Mouse (Mus musculus) stomach, postnatal 0 days (tissue): ENCODE data around the gene Ndufa6.

ENCODE experiments used
- CTCF ChIP-seq: IDR thresholded peaks from 2 replicates; pipeline ENCODE4 v1.5.1; 2016; ENCODE audit warnings: antibody characterized with exemption, low read depth, mild to moderate bottlenecking, moderate library complexity
- EP300 ChIP-seq: optimal IDR thresholded peaks from 2 replicates; pipeline ENCODE3; 2016; ENCODE audit warnings: antibody characterized with exemption

- TF ChIP-seq CTCF (no peak), EP300 (no peak)
Observed at GRCm38 (mm10) chr15:82377701-82378100, 23.6 kb upstream of the Ndufa6 start.
